Mouse (Mus musculus): ENCODE data around the gene Wwc2. TPM values are rescaled to one million over a fixed set of nuclear protein-coding genes. Genes with fewer than 3 reads are reported as not detected.

The Wwc2 gene
- 1 to 10 TPM; 3.3 to 3.9 TPM for total RNA-seq (2023)

GRCm38 (mm10) chr8:47990911-47991820 is at the start of gene Wwc2:
TSS of gene Wwc2 (minus strand) at chr8:47990924.

GRCm38 (mm10) chr8:47824182-47824581 is 166.5 kb downstream of the Wwc2 start, which contains the start of gene Cldn22:
TSS of gene Cldn22 (plus strand) at chr8:47824482.

GRCm38 (mm10) chr8:47821843-47822242 is 168.9 kb downstream of the Wwc2 start, which contains the start of gene Cldn24:
TSS of gene Cldn24 (plus strand) at chr8:47822143.

Other genes with a start within 250 kb of the Wwc2 start
- gene Cldn24, start 168.8 kb downstream of the Wwc2 start, total RNA-seq (2023) = not detected
- not detected for gene Cldn22, start 166.4 kb downstream of the Wwc2 start, total RNA-seq (2023)
- 1 to 10 TPM; 1.6 to 1.8 TPM for gene Dctd, start 108.2 kb upstream of the Wwc2 start, total RNA-seq (2023)

Measured in neutrophil, adult 83 days (primary cell).